Mouse (Mus musculus) liver, adult (tissue): ENCODE measurements around the gene Lypla2.

ENCODE experiments used
- GATA4 ChIP-seq: IDR thresholded peaks from 2 replicates; pipeline ENCODE4 v1.6.1; 2014; ENCODE audit warnings: mild to moderate bottlenecking, low read length; ENCODE audit not compliant: insufficient replicate concordance

The Lypla2 gene

DNA sequence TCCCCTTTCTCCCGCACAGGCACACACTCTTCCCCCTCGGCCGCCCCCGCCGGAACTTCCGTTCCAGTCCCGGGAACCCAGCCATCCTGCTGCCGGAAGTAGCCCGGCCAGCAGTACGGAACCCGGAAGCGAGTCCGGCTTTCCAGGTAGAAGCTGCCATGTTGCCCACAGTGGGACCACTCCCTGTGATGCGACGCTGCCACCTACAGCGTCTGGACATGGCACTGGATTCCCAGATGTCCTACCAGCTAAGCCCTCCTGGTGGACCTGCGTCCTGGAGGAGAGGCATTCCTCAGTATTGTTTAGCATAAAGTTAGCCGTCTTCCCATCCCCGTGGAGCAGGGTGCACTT, at the start of gene Lypla2:
Lypla2 (minus strand) TSS at position 71 of the 351 bp plus-strand sequence.
- no peak for TF ChIP-seq GATA4

GRCm38 (mm10) chr4:136021549-136022047, 49.2 kb upstream of the Lypla2 start, which contains the start of gene Eloa:
TSS of gene Eloa (minus strand) at chr4:136021763.
- peak; percentile 69; the same call in 1 of the 2 replicates for TF ChIP-seq GATA4

GRCm38 (mm10) chr4:136020743-136021548, 48.5 kb upstream of the Lypla2 start:
- no peak for TF ChIP-seq GATA4

DNA sequence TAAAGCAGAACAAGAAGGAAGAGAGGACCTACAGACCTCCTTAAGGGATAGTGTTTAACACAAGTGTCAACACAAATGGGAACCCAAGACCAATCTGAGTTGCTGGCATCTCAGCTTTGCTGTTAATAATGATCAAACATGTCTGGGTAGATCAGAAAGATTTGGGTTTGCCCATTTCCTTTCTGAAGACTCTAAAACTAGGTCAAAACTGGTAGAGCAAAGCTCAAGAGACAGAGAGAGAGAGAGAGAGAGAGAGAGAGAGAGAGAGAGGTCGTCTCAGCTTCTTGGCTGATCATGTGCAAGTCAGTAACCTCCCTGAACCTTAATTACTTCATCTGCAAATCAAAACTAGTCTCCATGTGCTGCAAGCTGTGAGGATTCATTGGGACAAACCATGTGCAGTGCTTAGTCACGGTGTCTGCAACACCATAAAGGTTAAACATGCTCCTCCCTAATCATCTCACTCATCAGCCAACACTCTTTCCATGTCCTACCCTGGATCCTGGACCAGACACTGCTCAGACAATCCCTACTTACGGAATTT, 43.7 kb upstream of the Lypla2 start:
- no peak for TF ChIP-seq GATA4

DNA sequence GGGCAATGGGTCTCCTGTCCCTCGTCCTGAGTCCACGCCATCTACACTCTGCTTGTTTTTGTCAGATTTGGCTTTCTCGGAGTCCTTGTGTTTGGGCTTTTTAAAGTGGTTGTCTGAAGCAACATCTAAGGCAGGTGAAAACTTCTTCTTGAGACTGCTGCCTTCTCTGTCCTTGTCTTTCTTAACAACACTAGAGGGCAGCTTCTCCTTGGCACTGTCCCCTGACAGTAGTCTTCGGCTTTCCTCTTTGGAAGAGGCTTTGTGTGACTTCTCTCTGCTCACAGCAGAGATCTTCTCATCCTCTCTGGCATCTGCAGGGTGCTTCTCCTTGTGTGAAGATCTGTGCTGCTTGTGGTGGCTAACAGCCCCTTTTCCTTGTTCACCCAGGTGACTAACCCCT, 38.2 kb upstream of the Lypla2 start:
- no peak for TF ChIP-seq GATA4

DNA sequence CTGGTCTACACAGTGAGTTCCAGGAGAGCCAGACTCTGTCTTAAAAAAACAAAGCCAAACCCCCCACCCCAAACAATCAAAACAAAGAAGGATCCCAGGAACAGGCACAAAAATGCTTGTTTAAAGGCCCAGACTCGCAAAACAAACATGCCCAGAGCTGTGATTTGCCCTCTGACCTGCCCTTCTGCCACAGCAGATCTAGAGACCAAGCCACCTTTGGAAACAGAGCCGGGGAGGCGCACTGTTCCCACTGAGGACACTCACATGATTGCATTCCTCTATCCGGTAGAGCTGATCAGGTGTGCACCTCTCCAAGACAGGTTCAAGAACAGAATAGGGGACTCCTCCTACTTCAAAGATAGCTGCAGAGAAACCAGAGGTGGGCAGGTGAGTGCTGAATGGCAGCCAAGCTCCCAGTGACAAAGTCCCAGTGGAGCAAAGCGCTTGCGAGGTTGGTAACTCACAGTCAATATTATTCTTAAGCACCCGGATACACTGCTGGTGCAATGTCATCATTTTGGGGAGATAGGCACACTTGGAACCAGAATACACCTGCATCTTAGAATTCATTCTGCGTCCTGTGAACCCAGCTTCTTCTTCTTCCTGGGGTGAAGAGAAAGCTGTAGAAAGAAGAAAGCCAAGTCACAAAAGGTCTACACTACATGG, 36.5 kb upstream of the Lypla2 start:
- TF ChIP-seq GATA4 = no peak

DNA sequence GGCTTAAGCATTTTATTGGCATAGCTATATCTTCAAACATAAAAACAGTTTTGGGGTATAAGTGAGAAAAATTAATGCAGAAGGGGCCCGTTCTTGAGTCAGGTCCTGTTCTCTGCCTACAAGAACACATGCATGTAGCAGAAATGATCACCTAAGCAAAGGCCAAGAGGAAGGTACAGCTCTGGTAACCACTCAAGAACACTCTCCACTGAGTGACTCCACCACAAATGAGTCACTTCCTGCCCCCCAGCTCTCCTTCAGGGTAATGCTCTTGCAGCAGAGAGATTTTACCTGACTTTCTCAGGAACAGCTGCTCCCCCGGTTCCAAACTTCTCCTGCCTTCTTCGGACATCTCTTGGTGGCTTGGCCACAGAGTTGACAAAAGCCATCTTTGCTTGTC, 34.4 kb upstream of the Lypla2 start:
- TF ChIP-seq GATA4 = no peak

DNA sequence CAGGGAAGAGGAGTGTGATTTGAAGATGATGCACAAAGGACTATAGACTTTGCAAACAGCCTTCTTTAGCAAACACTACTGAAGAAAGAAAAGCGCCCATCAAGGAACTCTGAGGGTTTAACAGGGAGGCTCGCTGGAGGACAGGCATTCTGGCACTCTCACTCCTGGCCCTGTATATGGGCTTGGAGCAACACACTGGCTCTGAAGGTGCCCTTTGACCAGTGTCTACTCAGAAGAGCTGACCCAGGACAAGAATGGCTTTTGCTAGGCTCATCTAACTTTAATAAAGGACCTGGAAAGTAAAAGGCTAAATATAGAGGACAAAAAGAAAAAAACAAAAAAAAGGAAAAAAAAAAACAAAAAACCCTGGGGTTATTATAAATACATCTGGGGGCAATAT, 32.5 kb upstream of the Lypla2 start:
- TF ChIP-seq GATA4 = no peak

- TF ChIP-seq GATA4 = no peak
Measured at GRCm38 (mm10) chr4:136004107-136004675, 31.8 kb upstream of the Lypla2 start.

GRCm38 (mm10) chr4:135995118-135995517, 22.7 kb upstream of the Lypla2 start:
- no peak for TF ChIP-seq GATA4

DNA sequence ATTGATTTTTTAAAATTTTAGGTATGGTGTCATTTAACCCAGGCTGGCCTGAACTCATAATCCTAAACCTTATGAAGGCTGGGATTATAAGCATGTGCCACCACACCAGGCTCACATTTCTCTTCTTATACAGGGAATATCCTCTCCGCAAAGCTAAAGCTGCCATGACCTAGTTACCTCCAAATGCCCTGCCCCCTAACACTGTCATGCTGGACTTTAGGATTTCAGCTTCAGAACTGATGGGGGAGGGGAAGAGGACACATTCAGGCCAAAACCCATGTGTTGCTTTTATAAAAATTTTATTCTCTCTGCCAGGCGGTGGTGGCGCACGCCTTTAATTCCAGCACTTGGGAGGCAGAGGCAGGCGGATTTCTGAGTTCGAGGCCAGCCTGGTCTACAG, 21.5 kb upstream of the Lypla2 start:
- no peak for TF ChIP-seq GATA4

DNA sequence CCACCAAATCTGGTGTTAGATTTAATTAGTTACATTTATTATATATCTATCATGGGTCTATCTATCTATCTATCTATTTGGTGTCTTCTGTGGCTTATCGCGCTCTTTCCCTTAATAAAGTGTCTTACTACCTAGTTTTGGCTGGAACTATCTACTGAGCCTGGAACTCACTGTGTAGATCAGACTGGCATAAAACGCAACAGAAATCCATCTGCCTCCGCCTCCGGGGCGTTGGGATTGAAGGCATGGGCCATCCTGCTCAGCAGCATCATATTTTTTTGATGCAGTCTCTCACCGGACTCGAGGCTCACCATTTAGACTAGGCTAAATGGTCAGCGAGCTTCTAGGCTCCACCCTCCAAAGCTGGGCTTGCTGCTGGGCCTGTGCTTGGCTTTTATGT, 15.3 kb upstream of the Lypla2 start:
- no peak for TF ChIP-seq GATA4

- no peak; the same call in 1 of the 2 replicates for TF ChIP-seq GATA4
Measured at GRCm38 (mm10) chr4:135986943-135987710, 14.7 kb upstream of the Lypla2 start, which contains the start of gene Pithd1. TSS of gene Pithd1 (minus strand) at chr4:135987264.

GRCm38 (mm10) chr4:135986301-135986942, 14.0 kb upstream of the Lypla2 start:
- no peak for TF ChIP-seq GATA4
